Mouse (Mus musculus) lung, adult 2 months (tissue): ENCODE results near the gene Cmtm7.
"Not testable (repeated sequence)": the region's sequence is repeated elsewhere in the genome, so short reads cannot be mapped to it uniquely, and the experiment has no call there.

Experiments
- CTCF ChIP-seq: fragments of 200-500 bp; IDR thresholded peaks from 2 replicates; pipeline ENCODE4 v1.5.1; 2011; ENCODE audit warnings: mild to moderate bottlenecking, low read length, control low read depth; ENCODE audit not compliant: insufficient read depth
- POLR2A ChIP-seq: fragments of 200-500 bp; IDR thresholded peaks from 2 replicates; pipeline ENCODE4 v1.6.1; 2011; ENCODE audit warnings: low read depth, mild to moderate bottlenecking, control low read depth, low read length, borderline replicate concordance; ENCODE audit errors: extremely low read depth

- TF ChIP-seq CTCF, POLR2A: not testable (repeated sequence)
Observed at GRCm38 (mm10) chr9:114728432-114728831, 53.2 kb downstream of the Cmtm7 start.
